Mouse (Mus musculus): ENCODE results near the gene Gm17467. TPM values are rescaled to one million over a fixed set of nuclear protein-coding genes. Genes with fewer than 3 reads are reported as not detected.
"Not testable (repeated sequence)": the region's sequence is repeated elsewhere in the genome, so short reads cannot be mapped to it uniquely, and the experiment has no call there.

The Gm17467 gene
- polyA plus RNA-seq (2012; rRNA removed) = not detected in 2 replicates

- not testable (repeated sequence) for H3K36me3 ChIP-seq (ENCODE audit: control insufficient read depth, insufficient read depth, low read length); DNase-seq; H3K27me3 ChIP-seq (replicated peaks; ENCODE audit: control insufficient read depth, insufficient read depth, low read length); H3K4me3 ChIP-seq (ENCODE audit: insufficient read depth, low read depth, low read length); H3K27ac ChIP-seq (ENCODE audit: insufficient read depth, low read depth, low read length); H3K4me1 ChIP-seq (ENCODE audit: control insufficient read depth, insufficient read depth, low read length)
- WGBS = no CpG with 5 or more reads among the region's 3 CpGs
These were observed at the start of gene Gm17467 for GRCm38 (mm10) chrX:123704691-123705090. TSS of gene Gm17467 (minus strand) at chrX:123704791.

Other genes with a start within 250 kb of the Gm17467 start
- gene Cldn34c2, start 123.1 kb downstream of the Gm17467 start, polyA plus RNA-seq (2012; rRNA removed) = not detected in 2 replicates
- not detected in 2 replicates for gene Cldn34c3, start 88.9 kb upstream of the Gm17467 start, polyA plus RNA-seq (2012; rRNA removed)

All from kidney, adult 2 months (tissue).